Mouse (Mus musculus): ENCODE results near the gene Smg8.

Smg8 gene

DNA sequence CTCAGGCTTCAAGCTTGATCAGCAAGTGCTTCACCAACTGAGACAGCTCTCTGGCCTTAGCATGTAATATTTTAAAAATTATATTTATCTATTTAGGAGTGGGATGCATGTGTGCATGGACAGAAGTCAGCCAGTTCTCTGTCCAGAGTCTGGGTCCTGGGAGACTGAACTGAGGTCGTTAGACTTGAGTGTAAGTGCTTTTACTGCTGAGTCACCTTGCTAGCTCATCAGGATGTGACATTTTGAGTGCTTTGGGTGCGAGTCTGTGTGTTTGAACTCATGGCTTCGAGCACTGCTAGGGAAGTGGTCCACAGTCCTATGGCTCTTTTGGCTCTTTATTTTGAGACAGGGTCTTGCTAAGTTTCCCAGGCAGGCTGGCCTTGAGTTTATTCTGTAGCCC is 43.5 kb downstream of the Smg8 start:
- no peak for DNase-seq (ENCODE audit: low read depth, low spot score)

- DNase-seq (ENCODE audit: low read depth, low spot score): no peak
These were observed 47.1 kb downstream of the Smg8 start for GRCm38 (mm10) chr11:87039307-87039963.

DNA sequence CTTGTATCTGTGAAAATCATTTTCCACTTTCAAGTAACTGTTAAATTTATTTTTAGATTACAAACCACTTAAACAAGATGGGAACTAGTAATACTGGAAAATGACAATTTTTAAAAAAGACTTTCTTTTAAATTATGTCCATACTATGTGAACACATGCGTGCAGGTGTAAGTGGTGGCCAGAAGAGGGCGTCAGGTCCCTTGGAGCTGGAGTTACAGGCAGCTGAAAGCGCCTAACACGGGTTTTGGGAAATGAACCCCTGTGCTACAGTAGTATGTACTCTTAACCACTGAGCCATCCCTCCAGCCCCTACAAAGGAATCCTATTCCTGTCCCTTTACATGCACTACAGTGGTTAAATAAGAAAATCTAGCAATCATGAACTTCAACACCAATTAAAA is 50.4 kb downstream of the Smg8 start:
- no peak for DNase-seq (ENCODE audit: low read depth, low spot score)

DNA sequence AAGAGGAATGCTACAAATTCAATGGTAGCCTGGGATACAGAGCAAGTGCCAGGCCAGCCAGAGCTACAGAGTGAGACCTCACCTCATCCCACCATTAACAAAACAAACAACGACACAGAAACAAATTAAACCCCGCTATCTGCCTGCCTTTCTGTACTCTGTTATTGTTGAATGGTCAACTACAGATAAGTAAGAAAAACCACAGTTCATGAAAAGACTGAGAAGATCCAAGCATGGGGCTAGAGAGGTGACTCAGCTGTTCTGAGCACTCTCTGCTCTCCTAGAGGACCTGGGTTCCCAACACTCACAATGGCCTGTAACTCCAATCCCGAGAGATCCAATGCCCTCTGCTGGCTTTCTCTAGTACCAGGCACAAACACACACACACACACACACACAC is 58.4 kb downstream of the Smg8 start:
- no peak for DNase-seq (ENCODE audit: low read depth, low spot score)

Data from telencephalon, adult 2 months (tissue).